Mouse (Mus musculus): ENCODE results near the gene Crtc1. TPM values are rescaled to one million over a fixed set of nuclear protein-coding genes. Genes with fewer than 3 reads are reported as not detected.

Crtc1 gene
- total RNA-seq (2023) = 3.2 and 9.3 TPM in 2 replicates

DNA sequence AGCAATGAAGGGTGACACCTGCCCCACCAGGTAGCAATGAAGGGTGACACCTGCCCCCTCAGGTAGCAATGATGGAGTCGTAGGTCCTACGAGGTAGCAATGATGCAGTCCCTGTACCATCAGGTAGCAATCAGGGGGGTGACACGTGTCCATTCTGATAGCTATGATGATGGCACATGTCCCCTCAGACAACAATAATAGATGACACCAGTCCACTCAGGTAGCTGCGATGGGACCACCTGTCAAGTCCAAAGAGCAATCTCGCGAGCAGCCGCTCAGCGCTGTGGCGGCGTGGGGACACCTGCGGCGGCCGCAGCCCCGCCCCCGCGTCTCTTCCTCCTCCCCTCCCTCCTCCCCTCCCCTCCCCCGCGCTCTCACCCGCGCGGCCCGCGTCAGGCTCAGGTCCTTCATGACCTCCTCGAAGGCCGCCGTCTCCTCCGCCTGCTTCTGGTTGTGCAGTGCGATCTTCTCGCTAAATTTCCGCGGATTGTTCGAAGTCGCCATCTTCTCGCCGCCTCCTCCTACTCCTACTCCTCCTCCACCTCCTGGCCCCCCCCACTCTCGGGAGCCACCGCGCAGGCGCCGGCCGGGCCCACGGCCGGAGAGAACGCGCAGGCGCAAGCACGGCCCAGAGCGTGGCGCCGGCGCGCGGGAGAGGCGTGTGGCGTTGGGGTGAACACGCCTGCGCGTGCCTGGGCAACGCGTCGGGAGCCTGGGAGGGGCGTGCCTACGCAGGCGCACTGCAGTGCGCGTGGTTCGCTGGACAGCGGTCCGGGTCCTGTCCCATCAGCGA is at the start of gene Crtc1:
Gene Crtc1, minus strand, starts transcription at position 525 of the 793 bp plus-strand sequence.

DNA sequence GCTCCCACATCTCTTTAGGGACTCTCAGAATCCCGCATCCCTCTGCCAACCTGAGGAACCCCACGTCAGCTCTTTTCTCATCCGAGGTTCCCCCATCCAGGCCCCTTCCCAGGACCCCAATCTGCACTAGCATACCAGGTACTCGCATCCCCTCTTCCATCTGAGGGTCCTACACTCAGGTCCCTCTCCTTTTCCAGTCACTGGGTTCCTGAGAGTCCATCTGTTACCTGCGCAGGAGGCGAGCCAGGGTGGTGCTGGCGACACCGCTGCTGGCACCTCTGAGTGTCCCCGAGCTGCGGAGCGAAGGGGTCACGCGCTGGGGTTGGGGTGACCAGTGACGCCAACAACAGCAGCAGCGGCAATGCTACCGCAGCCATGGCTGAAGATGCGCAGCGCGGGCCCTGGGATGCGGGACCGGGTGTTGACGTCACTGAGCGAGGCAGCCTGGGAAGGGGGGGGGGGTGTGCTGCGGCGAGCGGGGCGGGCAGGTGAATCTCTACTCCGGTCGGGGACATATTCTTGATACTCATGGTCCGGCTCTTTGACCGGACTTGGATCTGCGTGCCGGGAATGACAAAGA is 47.7 kb upstream of the Crtc1 start, which contains the start of gene Tmem59l:
Gene Tmem59l, minus strand, starts transcription at position 418 of the 580 bp plus-strand sequence.

DNA sequence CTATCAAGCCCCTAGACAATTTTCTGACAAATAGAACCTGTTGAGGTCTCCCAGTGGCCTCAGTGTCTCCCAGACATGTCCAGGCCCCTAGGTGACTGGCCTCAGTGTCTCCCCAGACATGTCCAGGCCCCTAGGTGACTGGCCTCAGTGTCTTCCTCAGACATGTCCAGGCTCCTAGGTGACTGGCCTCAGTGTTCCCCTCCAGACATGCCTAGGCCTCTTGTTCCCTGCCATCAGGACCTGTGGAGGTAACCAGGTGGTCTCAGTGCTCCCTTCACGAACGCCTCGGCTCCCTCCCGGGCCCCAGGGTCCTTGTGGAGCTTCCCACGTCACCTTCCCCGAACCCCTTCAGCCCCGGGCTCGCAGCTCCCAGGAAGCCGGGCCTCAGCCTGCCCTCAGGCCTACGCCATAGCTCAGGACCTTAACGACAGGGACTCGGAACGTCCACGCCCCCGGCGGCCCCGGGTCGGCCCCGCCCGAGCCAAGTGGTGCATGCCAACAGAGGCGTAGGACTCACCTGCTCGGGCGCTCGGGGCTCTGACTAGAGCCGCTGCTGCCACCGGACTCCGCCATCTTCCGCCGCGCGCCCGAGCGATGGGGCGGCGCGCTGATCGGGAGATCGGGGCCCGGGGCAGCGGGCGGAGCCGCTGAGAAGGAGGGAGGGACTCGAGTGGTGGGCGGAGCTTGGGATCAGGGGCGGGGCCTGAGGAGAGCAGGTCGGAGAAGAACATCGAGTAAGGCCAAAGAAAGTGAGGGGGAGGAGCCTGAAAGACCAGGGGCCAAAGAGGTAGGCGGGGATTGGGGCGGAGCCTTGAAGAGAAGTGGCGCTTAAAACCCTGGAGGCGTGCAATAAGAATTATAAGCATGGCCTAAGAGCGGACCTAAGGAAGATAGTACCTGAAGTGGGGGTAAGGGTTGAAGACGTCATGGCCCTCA is 37.2 kb upstream of the Crtc1 start, which contains the start of gene Klhl26:
Gene Klhl26, minus strand, starts transcription at position 636 of the 936 bp plus-strand sequence.

DNA sequence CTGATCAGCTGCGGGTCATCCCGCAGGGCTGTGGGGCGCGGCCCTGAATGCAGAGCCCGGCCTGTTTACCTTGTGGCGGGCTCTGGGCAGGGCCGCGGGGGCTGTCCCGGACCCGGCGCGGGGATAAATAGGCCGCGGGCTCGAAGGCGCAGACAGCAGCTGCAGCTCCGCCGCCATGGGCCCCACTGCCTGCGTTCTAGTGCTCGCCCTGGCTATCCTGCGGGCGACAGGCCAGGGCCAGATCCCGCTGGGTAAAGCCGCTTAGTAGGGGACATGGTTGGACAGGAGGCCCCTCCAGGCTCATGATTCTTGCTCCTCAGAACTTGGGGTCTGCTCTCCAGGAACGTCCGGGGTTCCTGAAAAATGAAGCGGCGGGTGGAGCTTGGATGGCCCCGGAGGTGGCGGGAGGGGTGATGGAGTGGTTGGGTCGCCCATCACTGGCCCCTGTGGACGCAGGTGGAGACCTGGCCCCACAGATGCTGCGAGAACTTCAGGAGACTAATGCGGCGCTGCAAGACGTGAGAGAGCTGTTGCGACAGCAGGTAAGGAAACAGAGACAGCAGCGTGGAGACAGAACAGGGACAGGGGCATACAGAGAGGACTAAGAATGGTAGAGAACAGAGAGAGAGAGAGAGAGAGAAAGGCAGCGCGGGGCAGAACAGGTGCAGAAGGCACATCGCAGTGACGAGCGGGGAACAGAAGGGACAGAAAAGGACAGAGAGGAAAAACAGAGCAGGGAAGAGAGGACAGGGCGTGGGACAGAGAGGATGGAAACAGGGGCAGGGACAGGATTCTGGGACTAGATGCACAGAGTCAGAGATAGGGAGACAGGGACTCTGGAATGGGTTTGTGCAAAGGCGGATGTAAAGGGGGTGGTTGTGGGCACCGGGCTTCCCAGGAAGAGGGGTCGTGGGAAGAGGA is 65.7 kb downstream of the Crtc1 start, which contains the start of gene Comp:
Gene Comp, plus strand, starts transcription at position 162 of the 921 bp plus-strand sequence.

DNA sequence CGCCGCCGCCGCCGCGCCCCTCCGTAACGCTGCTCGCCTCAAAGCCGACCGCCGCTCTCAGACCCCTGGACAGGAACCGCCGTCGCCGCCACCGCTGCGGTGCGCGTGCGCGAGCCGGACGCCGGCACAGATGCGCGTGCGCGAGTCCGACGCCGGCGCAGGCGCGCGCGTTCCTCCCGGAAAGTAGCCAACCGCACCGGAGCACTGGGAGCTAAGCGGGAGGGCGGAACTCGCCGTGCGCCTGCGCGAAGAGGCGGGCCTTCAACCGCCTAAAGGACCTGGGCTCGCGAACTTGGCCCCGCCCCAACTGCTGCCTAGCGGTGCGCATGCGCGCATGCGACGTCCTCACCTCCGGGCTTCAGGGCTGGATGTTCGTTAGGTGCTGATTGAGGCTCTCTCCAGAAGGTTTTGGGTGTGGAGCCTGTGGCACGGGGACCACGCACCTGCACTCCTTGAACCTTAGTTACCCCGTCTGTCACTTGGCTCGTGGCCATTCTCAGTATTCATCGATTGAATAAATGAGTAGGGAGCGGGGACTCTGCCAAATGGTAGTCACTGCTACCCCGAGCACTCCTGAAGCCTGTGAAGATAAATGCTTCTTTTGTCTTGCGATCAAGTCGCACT is 86.1 kb downstream of the Crtc1 start, which contains the start of gene Upf1:
Gene Upf1, minus strand, starts transcription at position 85 of the 624 bp plus-strand sequence.

Other genes with a start within 250 kb of the Crtc1 start
- gene Slc25a42, start 227.3 kb downstream of the Crtc1 start, total RNA-seq (2023) = 1.9 and 2.1 TPM in 2 replicates
- 24.1 and 36.4 TPM in 2 replicates for gene Sugp2, start 205.4 kb downstream of the Crtc1 start, total RNA-seq (2023)
- 3.1 and 3.7 TPM in 2 replicates for gene Armc6, start 205.1 kb downstream of the Crtc1 start, total RNA-seq (2023)
- gene Homer3, start 156.8 kb downstream of the Crtc1 start, total RNA-seq (2023) = 7.0 and 8.6 TPM in 2 replicates
- gene Ddx49, start 137.1 kb downstream of the Crtc1 start, total RNA-seq (2023) = 25.3 and 36.1 TPM in 2 replicates
- 80.2 and 91.6 TPM in 2 replicates for gene Cope, start 137.1 kb downstream of the Crtc1 start, total RNA-seq (2023)
- gene Cers1, start 123.8 kb downstream of the Crtc1 start, total RNA-seq (2023) = not detected in 2 replicates
- gene Gdf1, start 109.8 kb downstream of the Crtc1 start, total RNA-seq (2023) = not detected in 2 replicates
- gene Upf1, start 86.3 kb downstream of the Crtc1 start, total RNA-seq (2023) = 47.2 and 53.6 TPM in 2 replicates
- 0.19 TPM in 1 of 2 replicates, not detected in the other for gene Comp, start 66.0 kb downstream of the Crtc1 start, total RNA-seq (2023)
- gene Klhl26, start 37.4 kb upstream of the Crtc1 start, total RNA-seq (2023) = 1.6 and 1.9 TPM in 2 replicates
- not detected in 2 replicates for gene Tmem59l, start 47.8 kb upstream of the Crtc1 start, total RNA-seq (2023)
- 0.57 TPM in 1 of 2 replicates, not detected in the other for gene Crlf1, start 53.6 kb upstream of the Crtc1 start, total RNA-seq (2023)
- 28.1 and 40.0 TPM in 2 replicates for gene Rex1bd, start 67.2 kb upstream of the Crtc1 start, total RNA-seq (2023)
- 559 and 837 TPM in 2 replicates for gene Uba52, start 71.2 kb upstream of the Crtc1 start, total RNA-seq (2023)
- gene Fkbp8, start 88.1 kb upstream of the Crtc1 start, total RNA-seq (2023) = 162 and 198 TPM in 2 replicates
- gene Kxd1, start 88.4 kb upstream of the Crtc1 start, total RNA-seq (2023) = 29.8 and 33.9 TPM in 2 replicates
- gene Ell, start 99.9 kb upstream of the Crtc1 start, total RNA-seq (2023) = 64.2 and 80.9 TPM in 2 replicates
- gene Isyna1, start 154.8 kb upstream of the Crtc1 start, total RNA-seq (2023) = 36.8 and 37.0 TPM in 2 replicates
- gene Ssbp4, start 169.3 kb upstream of the Crtc1 start, total RNA-seq (2023) = 61.1 and 64.5 TPM in 2 replicates
- gene Lrrc25, start 176.6 kb upstream of the Crtc1 start, total RNA-seq (2023) = 118 and 126 TPM in 2 replicates
- 0.66 TPM in 2 replicates for gene Gdf15, start 192.9 kb upstream of the Crtc1 start, total RNA-seq (2023)
- gene Pgpep1, start 220.8 kb upstream of the Crtc1 start, total RNA-seq (2023) = 1.2 and 3.4 TPM in 2 replicates
- gene Lsm4, start 233.7 kb upstream of the Crtc1 start, total RNA-seq (2023) = 33.3 and 36.4 TPM in 2 replicates

Measured in neutrophil, adult 65 days (primary cell).